In genomic region chr11:108215466-108215865, GRCm38 (mm10) we compare ENCODE assay signal across 8 mouse cellular contexts.
A peak's percentile ranks its signal among the peaks of the same experiment; 100 is the strongest.
DNase-seq lines count a peak whose midpoint lies in the region; ATAC-seq and TF ChIP-seq lines count a peak whose summit lies in the region.

No protein-coding gene starts in this region.

- H3K4me3 ChIP-seq in heart, postnatal 0 days (ENCODE audit: low read depth, low read length), result peak overlapping the region; percentile 2; the same call in 1 of the 2 replicates
- H3K4me3 ChIP-seq in limb, embryonic 11.5 days (ENCODE audit: low read depth, low read length), result no peak overlapping the region
- no peak overlapping the region for H3K4me3 ChIP-seq in stomach, embryonic 16.5 days (replicated peaks; ENCODE audit: low read length)

- peak overlapping the region; percentile 41 for H3K4me2 ChIP-seq in heart, postnatal 0 days (ENCODE audit: low read depth, low read length)
- no peak overlapping the region for H3K4me2 ChIP-seq in limb, embryonic 11.5 days (ENCODE audit: low read depth, severe bottlenecking)
- H3K4me2 ChIP-seq in stomach, embryonic 16.5 days (ENCODE audit: low read depth, low read length), result peak overlapping the region; percentile 12; the same call in 1 of the 2 replicates

- DNase-seq in cerebellum, postnatal 10 days, result peak; percentile 30 to 47
- DNase-seq in cerebellum, postnatal 25 days, result no peak
- DNase-seq in urinary bladder, postnatal 14 days (ENCODE audit: low spot score), result peak; percentile 79
- DNase-seq in urinary bladder, postnatal 10 days (ENCODE audit: low spot score), result no peak
- DNase-seq in heart, postnatal 0 days (ENCODE audit: low spot score), result peak; percentile 90
- peak; percentile 64 for DNase-seq in limb, embryonic 11.5 days (ENCODE audit: low spot score)
- no peak for DNase-seq in cerebellum, adult 18-20 months

- no peak for TF ChIP-seq EP300 in heart, postnatal 0 days (IDR thresholded peaks at IDR 0.05; ENCODE audit: low read depth)

- H3K9me3 ChIP-seq in heart, postnatal 0 days (replicated peaks; ENCODE audit: control insufficient read depth, low read length), result no peaks in the 10 kb centered on the region
- H3K9me3 ChIP-seq in limb, embryonic 11.5 days (ENCODE audit: control insufficient read depth, low read length), result no peaks in the 10 kb centered on the region
- no peaks in the 10 kb centered on the region for H3K9me3 ChIP-seq in stomach, embryonic 16.5 days (replicated peaks; ENCODE audit: control insufficient read depth, low read length)

- H3K27me3 ChIP-seq in heart, postnatal 0 days (ENCODE audit: control insufficient read depth, insufficient read depth, low read length), result no peaks in the 10 kb centered on the region
- no peaks in the 10 kb centered on the region for H3K27me3 ChIP-seq in limb, embryonic 11.5 days (ENCODE audit: control insufficient read depth, insufficient read depth, low read length)
- H3K27me3 ChIP-seq in stomach, embryonic 16.5 days (ENCODE audit: control insufficient read depth, insufficient read depth, low read length), result no peaks in the 10 kb centered on the region

- H3K27ac ChIP-seq in heart, postnatal 0 days (ENCODE audit: low read depth), result peak overlapping the region; percentile 62
- H3K27ac ChIP-seq in limb, embryonic 11.5 days (replicated peaks; ENCODE audit: low read depth, low read length), result peak overlapping the region; percentile 3; the same call in 1 of the 2 replicates
- H3K27ac ChIP-seq in stomach, embryonic 16.5 days (ENCODE audit: low read length), result peak overlapping the region; percentile 37

- WGBS in heart, postnatal 0 days, result 18% methylated on average over 8 of the region's 8 CpGs
- WGBS in limb, embryonic 11.5 days, result 37% methylated on average over 8 of the region's 8 CpGs
- 46% methylated on average over 8 of the region's 8 CpGs for WGBS in stomach, embryonic 16.5 days

- H3K4me1 ChIP-seq in heart, postnatal 0 days (ENCODE audit: control insufficient read depth, insufficient read depth), result peaks cover 15% of the 10 kb centered on the region
- H3K4me1 ChIP-seq in limb, embryonic 11.5 days (ENCODE audit: control insufficient read depth, insufficient read depth, low read length), result peaks cover 22% of the 10 kb centered on the region
- H3K4me1 ChIP-seq in stomach, embryonic 16.5 days (ENCODE audit: control insufficient read depth, insufficient read depth, low read length), result peaks cover 30% of the 10 kb centered on the region

- ATAC-seq in heart, postnatal 0 days (ENCODE audit: insufficient read depth, low read depth), result peak; percentile 93
- ATAC-seq in limb, embryonic 11.5 days (ENCODE audit: insufficient number of reproducible peaks, low FRiP score, low TSS enrichment, low read depth), result peak; percentile 76; the same call in 1 of the 2 replicates
- ATAC-seq in stomach, embryonic 16.5 days (ENCODE audit: insufficient read depth, low FRiP score), result peak; percentile 87

- no peak for TF ChIP-seq CTCF in heart, postnatal 0 days (IDR thresholded peaks at IDR 0.05; ENCODE audit: low read depth)

- H3K36me3 ChIP-seq in heart, postnatal 0 days (replicated peaks; ENCODE audit: control insufficient read depth, insufficient read depth, low read length), result no peaks in the 10 kb centered on the region
- H3K36me3 ChIP-seq in limb, embryonic 11.5 days (ENCODE audit: control insufficient read depth, insufficient read depth, low read length), result no peaks in the 10 kb centered on the region
- H3K36me3 ChIP-seq in stomach, embryonic 16.5 days (ENCODE audit: control insufficient read depth, insufficient read depth, low read length), result no peaks in the 10 kb centered on the region

- H3K9ac ChIP-seq in heart, postnatal 0 days (replicated peaks; ENCODE audit: low read depth, low read length), result no peak overlapping the region
- no peak overlapping the region for H3K9ac ChIP-seq in limb, embryonic 11.5 days (ENCODE audit: low read length)
- H3K9ac ChIP-seq in stomach, embryonic 16.5 days (ENCODE audit: low read length), result no peak overlapping the region

Comparison
In these comparisons a context has a peak if more than half of its experiments do, and no peak if none do; other contexts are left out.
1. DNase-seq: peak in cerebellum, postnatal 10 days (2 of 2), urinary bladder, postnatal 14 days (single experiment), heart, postnatal 0 days (single experiment) and limb, embryonic 11.5 days (single experiment); none in cerebellum, postnatal 25 days (0 of 2), urinary bladder, postnatal 10 days (single experiment) and cerebellum, adult 18-20 months (0 of 2).
2. H3K27ac ChIP-seq: peak in every context shown above with its lines; median percentile 62 in heart, postnatal 0 days; 37 in stomach, embryonic 16.5 days; 3 in limb, embryonic 11.5 days.
3. Peak in every context shown above with its lines, with median percentiles within 50 percentile points of each other: ATAC-seq.